Mouse (Mus musculus): ENCODE data around the gene Ninj1.

Ninj1 gene

GRCm38 (mm10) chr13:49215504-49216219, 28.4 kb downstream of the Ninj1 start, which contains the start of gene Card19:
Gene Card19, minus strand, starts transcription at chr13:49216037.
- in situ Hi-C loops (cut with MboI; ENCODE audit: unreplicated experiment in 2 of 2): loop anchor here (10.0 to 25.0 kb wide), 2 partner anchors 49 to 447 kb away; partner anchors contain the start of genes Cenpp (in 1 of the 2) and Nol8 (in 1 of the 2)

- in situ Hi-C loops (cut with MboI; ENCODE audit: unreplicated experiment in 2 of 2): loop anchor here (10.0 to 25.0 kb wide), 2 partner anchors 49 to 446 kb away; partner anchors contain the start of genes Cenpp (in 1 of the 2) and Nol8 (in 1 of the 2)
Observed at GRCm38 (mm10) chr13:49216220-49216552, 28.9 kb downstream of the Ninj1 start.

GRCm38 (mm10) chr13:49216808-49217561, 29.7 kb downstream of the Ninj1 start:
- in situ Hi-C loops (cut with MboI; ENCODE audit: unreplicated experiment in 2 of 2): loop anchor here (10.0 to 25.0 kb wide), 2 partner anchors 48 to 445 kb away; partner anchors contain the start of genes Cenpp (in 1 of the 2) and Nol8 (in 1 of the 2)

- in situ Hi-C loops (cut with MboI; ENCODE audit: unreplicated experiment in 2 of 2): loop anchor here (10.0 to 25.0 kb wide), 2 partner anchors 46 to 444 kb away; partner anchors contain the start of genes Cenpp (in 1 of the 2) and Nol8 (in 1 of the 2)
Observed at GRCm38 (mm10) chr13:49218651-49219050, 31.4 kb downstream of the Ninj1 start.

GRCm38 (mm10) chr13:49219367-49219766, 32.1 kb downstream of the Ninj1 start:
- in situ Hi-C loops (cut with MboI; ENCODE audit: unreplicated experiment in 2 of 2): loop anchor here (10.0 to 25.0 kb wide), 2 partner anchors 45 to 443 kb away; partner anchors contain the start of genes Cenpp (in 1 of the 2) and Nol8 (in 1 of the 2)

- in situ Hi-C loops (cut with MboI; ENCODE audit: unreplicated experiment in 2 of 2): loop anchor here in 1 of 2 experiments (10.0 to 25.0 kb wide), 3 partner anchors 74 to 441 kb away; partner anchors contain the start of genes Cenpp and Nol8
Observed at GRCm38 (mm10) chr13:49220912-49221311, 33.6 kb downstream of the Ninj1 start.

- in situ Hi-C loops (cut with MboI; ENCODE audit: unreplicated experiment in 2 of 2): loop anchor here in 1 of 2 experiments (10.0 to 25.0 kb wide), 3 partner anchors 70 to 438 kb away; partner anchors contain the start of genes Cenpp and Nol8
Observed at GRCm38 (mm10) chr13:49224314-49224713, 37.0 kb downstream of the Ninj1 start.

- in situ Hi-C loops (cut with MboI; ENCODE audit: unreplicated experiment in 2 of 2): loop anchor here in 1 of 2 experiments (10.0 to 25.0 kb wide), 3 partner anchors 70 to 438 kb away; partner anchors contain the start of genes Cenpp and Nol8
Observed at GRCm38 (mm10) chr13:49224729-49225128, 37.4 kb downstream of the Ninj1 start.

- in situ Hi-C loops (cut with MboI; ENCODE audit: unreplicated experiment in 2 of 2): loop anchor here in 1 of 2 experiments (10.0 kb wide), 2 partner anchors 70 to 150 kb away; no protein-coding TSS in a partner anchor
Observed at GRCm38 (mm10) chr13:49225159-49225558, 37.9 kb downstream of the Ninj1 start.

GRCm38 (mm10) chr13:49225633-49226032, 38.3 kb downstream of the Ninj1 start:
- in situ Hi-C loops (cut with MboI; ENCODE audit: unreplicated experiment in 2 of 2): loop anchor here in 1 of 2 experiments (10.0 kb wide), 2 partner anchors 69 to 149 kb away; no protein-coding TSS in a partner anchor

- in situ Hi-C loops (cut with MboI; ENCODE audit: unreplicated experiment in 2 of 2): no loop called here
Observed at GRCm38 (mm10) chr13:49233792-49234572, 46.7 kb downstream of the Ninj1 start.

- in situ Hi-C loops (cut with MboI; ENCODE audit: unreplicated experiment in 2 of 2): no loop called here
Observed at GRCm38 (mm10) chr13:49234711-49235110, 47.4 kb downstream of the Ninj1 start.

GRCm38 (mm10) chr13:49237617-49238016, 50.3 kb downstream of the Ninj1 start:
- in situ Hi-C loops (cut with MboI; ENCODE audit: unreplicated experiment in 2 of 2): no loop called here

GRCm38 (mm10) chr13:49238737-49239136, 51.5 kb downstream of the Ninj1 start:
- in situ Hi-C loops (cut with MboI; ENCODE audit: unreplicated experiment in 2 of 2): no loop called here

- in situ Hi-C loops (cut with MboI; ENCODE audit: unreplicated experiment in 2 of 2): no loop called here
Observed at GRCm38 (mm10) chr13:49242321-49243065, 55.2 kb downstream of the Ninj1 start.

GRCm38 (mm10) chr13:49243492-49243891, 56.2 kb downstream of the Ninj1 start:
- in situ Hi-C loops (cut with MboI; ENCODE audit: unreplicated experiment in 2 of 2): no loop called here

GRCm38 (mm10) chr13:49245251-49245650, 58.0 kb downstream of the Ninj1 start:
- in situ Hi-C loops (cut with MboI; ENCODE audit: unreplicated experiment in 2 of 2): loop anchor here in 1 of 2 experiments (5.0 kb wide), 1 partner anchor 42 kb away; no protein-coding TSS in a partner anchor
